Mouse (Mus musculus): ENCODE data around the gene Utp6.

DNA sequence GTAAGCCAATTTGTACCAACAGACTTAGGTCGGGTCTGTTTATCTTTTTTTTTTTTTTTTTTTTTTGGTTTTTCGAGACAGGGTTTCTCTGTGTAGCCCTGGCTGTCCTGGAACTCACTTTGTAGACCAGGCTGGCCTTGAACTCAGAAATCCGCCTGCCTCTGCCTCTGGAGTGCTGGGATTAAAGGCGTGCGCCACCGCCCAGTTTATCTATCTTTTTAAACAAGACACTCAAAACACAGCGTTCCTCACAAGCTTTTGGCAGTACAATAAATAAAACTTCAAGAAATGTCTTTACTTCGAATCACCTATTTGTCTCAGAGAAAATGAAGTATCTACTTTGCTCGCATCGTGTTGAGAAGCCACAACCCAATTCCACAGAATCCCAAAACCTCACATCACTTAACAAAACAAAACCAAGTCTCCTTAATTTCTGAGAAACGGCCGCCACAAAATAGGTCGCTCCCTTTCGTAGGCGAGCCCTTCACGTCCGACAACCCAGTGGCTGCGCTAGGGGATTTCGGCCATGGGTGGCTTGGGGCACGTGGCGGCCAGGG is 29.9 kb upstream of the Utp6 start:
- no peak for TF ChIP-seq POLR2A (IDR thresholded peaks at IDR 0.05; ENCODE audit: insufficient read depth, low read length)
- no peak for TF ChIP-seq CTCF (IDR thresholded peaks at IDR 0.05; ENCODE audit: low read depth, low read length)
